Mouse (Mus musculus): ENCODE measurements at regions not wholly inside any gene's neighbourhood (a gene's known extent, or its start where the extent isn't known, plus 50 kb on each side); places are given as distances from the start of the nearest gene placed in this dataset.
"Not testable (repeated sequence)": the region's sequence is repeated elsewhere in the genome, so short reads cannot be mapped to it uniquely, and the experiment has no call there.

DNA sequence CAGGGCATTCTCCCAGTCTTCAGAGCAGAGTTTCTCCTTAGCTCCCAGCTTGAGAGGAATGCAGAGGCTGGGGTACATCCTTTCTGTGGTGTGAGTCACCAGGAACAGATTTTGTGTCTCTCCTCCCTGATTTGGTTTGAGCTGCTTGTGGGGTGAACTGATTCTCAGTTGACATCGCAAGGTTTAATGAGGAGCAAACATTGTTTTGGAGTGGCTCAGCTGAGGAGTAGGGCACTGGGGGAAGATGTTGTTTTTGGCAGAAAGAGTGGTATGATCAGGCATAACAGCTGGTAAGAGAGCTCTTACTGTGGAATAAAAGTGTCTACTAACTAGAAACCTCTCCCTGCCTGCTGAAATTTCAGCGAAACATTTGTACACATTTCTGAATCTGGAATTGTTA is 519.4 kb upstream of the Fam241a start:
- DNase-seq = no peak

DNA sequence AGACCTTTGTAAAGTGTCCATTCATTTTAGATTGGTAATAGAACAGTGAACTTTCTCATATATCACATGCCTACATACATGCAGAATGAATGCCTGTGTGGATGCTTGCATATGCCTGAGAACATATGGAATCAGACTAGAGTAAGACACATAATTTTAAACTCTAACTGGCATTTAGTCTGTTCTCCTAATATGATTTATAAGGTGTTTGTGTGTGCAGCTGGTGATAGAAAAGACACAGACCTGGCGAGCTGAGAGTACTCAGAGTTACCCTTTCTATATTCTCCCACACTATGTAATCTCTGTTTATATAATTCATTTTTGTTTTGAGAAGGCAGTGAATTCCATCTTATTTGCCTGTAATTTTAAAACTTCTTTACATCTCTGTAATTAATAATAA is 517.4 kb upstream of the Fam241a start:
- no peak for DNase-seq

DNA sequence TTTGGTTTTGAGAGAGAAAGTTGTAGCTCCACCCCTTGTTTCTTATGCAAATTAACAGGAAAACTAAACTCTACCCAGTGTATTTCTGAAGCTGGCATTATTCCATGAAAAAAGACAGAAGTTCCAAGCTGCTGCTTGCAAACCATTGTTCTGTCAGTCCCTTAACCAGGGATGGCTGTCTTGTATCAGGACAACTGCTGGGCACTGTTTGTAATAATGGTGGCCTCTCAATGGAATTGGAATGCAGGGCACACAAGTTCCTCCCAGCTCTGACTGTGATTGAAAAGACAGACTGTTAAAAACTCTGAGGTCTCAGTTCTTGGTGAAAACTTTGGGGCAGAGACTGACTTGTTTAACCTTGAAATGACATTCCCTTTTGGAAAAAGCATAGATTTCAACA is 516.0 kb upstream of the Fam241a start:
- DNase-seq = no peak

DNA sequence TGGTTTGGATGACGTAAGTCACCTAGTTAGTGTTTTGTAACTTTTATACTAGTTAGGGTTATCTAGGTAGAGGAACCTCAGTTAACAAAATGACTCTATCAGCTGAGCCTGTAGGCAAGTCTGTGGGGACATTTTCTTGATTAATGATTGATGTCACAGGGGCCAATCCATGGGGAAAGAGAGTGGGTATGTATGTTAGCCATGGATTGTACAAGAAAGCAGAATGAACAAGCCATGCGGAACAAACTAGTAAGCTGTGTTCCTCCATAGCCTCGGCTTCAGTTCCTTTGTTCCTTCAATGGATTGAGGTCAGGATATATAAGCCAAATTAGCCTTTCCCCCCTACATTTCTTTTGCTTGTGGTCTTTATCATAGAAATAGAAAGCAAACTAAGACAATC is 498.7 kb upstream of the Fam241a start:
- no peak for DNase-seq

DNA sequence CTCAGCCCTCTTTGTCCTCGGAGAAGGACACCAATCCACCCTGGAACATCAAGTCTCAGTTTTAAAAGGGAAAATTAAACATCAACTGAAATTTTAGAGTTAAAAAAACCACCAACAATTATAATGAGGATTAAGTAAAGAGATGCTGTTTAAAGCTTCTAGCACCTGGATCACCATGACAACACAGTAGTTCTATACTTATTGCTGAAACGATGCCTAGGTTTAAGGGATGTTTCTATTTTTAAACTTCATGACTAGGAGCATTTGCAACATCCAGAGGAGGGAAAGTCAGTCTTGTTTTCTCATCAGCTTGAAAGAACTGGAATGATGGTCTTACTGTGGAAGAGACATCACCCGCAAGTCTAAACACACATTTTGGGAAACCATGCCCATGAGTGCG is 484.5 kb upstream of the Fam241a start:
- no peak for DNase-seq

DNA sequence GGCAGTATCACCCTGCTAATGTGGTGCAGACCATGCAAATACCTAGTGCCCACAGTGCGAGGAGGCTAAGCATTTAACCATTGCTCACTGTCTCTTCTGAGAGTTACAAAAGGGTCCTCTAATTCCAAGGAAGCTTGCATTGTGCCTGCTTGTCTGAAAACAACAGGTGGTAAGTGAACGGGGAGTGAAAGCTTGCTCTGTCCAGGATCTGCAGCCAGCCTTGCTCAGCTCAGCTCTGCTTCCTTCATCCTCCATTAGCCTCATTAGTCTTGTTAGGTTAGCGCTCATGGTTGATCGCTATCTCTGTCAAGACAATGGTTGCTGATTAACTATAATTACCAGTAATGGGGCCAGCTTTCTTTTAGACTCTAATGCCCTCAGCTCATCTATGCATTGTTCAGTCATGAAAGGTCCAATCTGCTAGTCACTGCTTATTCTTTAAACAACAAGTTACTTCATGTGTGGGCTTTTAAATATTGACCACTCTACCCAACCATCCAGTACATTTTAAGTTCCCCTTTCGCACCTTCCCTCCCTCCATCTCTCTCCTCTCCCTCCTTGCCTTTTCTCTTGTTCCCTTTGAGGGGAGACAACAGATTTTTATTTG is 473.5 kb upstream of the Fam241a start:
- DNase-seq = no peak

DNA sequence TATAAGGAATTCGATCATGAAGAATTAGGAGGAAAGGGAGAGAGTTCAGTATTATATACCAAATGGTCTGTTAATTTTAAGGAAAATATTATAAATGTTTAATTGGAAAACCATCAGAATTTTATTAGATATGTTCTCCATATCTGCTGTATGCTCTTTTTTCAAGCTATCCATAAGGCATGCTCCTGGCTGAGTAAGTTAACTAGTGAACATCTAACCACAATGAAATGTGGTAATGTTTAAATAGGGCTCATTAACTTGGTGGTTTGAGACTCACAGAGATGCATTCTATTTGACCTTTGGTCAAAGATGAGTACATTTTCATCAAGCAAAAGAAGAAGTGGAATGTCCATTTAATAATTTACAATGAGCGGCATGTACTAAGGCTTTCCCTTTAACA is 466.2 kb upstream of the Fam241a start:
- no peak for DNase-seq

DNA sequence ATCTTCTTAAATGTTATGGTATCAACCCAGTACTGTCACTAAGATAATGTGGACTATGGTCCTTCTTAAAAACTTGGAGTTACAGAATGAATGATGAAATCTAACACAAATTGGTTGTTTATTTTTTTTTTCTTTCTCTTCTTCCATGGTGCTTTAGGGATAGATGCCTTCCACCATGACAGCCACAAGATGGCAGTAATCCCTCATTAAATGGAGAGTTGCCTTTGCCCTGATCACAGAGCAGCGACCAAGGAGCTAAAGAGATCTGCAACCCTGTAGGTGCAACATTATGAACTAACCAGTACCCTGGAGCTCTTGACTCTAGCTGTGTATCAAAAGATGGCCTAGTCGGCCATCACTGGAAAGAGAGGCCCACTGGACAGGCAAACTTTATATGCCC is 453.0 kb upstream of the Fam241a start:
- DNase-seq = not testable (repeated sequence)

DNA sequence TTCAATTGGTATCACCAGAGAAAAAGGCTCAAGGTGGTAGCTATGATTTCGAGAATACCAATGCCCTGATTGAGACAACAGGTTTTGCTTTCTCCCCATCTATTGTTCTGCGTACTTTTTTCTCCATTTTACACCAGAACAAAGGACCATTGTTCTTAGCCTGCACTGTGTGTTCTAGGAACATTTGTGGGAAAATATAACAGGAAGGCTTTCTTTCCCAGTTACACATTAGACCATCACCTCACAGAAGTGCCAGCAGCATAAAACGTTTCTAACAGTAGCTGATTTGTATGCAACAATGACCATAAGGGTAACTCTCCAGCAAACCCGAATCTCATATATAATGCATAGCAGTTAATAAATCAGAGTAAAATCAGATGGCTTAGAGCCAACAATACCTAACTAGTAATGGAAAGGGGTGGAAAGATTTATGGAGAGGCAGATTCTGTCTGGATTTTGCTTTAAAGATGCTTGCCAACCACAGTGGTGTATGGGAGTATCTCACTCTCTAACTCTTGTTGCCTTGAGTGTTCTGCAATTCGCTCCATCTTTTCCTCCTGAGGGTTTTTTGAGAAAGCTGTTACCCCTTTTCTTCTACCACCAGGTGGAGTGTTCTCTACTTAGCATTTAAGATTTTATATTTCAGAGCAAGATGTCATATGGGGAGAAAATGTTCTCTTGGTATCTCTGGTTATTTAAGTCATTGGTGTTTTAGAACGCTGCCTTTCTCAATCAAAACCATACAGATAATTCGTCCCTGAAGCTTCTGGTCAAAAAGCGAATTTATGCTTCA is 451.9 kb upstream of the Fam241a start:
- DNase-seq = no peak

DNA sequence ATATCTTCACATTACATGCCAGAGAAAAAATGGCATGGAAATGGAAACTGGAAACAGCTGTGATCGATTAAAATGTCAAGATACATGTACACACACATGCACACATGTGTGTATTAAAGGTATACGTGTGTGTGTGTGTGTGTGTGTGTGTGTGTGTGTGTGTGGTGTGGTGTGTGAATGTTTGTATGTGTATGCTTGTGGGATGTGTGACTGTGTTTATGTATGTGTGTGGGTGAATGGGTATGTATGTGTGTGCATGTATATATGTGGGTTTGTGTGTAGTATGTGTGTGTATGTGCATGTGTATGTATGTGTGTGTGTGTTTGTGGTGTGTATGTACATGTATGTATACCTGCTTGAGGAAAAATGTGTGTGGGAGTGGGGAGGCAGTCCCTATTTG is 441.4 kb upstream of the Fam241a start:
- no peak for DNase-seq

DNA sequence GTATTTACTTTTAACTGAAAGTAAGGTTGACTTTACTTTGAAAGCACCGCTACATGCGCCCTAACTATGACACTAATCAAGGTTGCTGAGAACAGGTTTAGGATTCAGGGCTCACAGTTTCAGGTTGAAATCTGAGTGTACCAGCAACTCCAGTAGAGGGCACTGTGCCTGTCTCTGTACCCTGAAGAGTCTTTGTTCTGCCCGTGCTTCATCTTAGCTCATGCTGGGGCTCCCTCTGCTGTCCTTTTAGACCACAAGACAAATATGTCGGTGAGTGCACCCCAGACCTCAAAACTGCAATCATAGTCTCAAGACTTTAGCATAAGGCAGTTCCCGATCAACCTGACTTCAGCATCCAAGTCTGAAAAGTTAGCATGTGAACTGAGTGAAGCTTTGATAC is 440.9 kb upstream of the Fam241a start:
- peak; percentile 30 to 32 for DNase-seq

DNA sequence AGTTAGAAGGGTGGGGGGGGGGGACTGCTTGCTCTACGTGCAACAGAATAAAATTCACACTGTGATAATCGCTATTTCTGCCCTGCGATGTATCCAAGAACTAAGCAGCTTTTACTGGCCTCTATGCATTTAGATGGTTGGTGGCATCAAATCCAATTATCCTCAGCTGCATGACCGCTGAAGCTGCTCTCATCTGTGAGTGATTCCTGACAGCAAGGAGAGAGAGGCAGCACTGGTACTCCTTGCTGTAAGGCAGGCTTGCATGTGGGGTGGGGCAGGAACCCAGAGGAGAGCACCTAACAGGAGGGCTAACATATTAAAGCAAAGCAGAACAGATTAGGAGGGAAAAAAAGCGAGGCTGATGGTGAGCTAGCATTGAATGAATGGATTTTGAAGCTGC is 431.6 kb upstream of the Fam241a start:
- no peak for DNase-seq

DNA sequence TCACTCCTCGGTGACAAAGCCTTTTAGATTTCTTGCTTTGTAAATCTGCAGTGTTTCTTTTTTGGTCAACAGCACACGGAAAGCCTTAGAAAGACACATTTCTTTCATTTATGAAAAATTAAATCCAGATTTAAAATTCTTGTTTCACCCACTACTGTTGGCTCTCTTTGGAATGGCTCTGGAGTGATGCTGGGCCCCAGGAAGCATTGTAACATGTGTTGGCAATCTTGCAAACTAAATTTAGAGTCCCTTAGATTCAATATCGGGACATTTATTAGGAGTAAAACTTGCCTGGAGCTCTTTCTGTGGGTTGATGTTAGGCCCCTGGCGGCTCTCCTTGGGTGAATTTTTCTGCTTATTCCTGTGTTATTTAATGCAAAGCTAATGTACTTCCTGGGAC is 405.2 kb upstream of the Fam241a start:
- no peak for DNase-seq

DNA sequence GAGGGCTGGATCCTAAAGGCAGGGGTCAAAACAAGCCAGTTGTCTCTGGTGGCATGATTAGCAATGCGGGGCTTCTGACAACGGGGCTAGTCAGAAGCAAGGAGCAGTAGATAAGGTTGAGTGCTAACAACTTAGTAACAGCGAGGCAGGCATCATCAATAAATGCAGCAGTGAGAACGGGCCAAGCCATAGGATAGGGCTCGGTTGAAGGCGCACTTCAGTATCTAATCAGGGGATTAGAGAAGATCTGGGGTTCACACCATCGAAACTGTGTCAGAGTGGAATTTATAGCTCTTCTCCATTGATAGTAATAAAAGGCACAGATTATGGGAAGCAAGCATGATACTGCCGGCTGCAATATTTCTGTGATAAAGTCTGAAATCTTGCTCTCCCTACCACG is 402.0 kb upstream of the Fam241a start:
- no peak for DNase-seq

DNA sequence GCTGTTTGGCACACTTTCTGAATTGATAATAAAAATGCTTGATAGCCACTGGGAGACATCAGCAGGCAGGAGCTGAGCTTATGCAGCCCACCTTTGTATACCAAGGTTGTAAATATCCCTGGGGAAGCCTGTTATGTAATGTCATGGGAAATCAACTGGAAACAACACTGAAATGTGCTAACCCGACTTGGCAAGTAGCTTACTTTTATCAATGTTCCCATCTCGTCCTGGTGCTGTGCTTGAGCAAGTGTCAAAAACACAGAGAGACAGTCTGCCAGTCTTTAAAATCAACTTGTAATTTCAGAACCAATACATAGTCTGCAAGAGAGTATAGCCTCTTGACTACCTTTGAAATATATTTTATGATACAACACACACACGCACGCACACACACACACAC is 391.7 kb upstream of the Fam241a start:
- DNase-seq = no peak

DNA sequence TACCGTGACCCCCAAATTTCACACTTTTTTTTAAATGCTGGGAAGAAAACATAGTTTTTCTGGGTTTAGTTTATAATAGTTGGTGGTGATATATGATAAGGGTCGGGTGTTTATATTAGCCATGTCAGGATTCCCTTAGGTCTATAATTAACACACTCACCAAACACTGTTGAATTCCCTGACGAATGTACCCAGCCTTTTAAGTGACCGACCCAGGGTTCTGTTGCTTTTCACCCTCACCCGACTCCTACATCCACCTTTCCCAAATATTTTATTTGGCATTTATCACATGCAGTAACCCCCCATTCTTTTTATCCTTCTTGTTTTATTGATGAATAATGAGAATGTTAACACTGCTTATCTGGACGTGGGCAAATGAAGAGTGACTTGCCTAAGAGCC is 389.1 kb upstream of the Fam241a start:
- DNase-seq = no peak

DNA sequence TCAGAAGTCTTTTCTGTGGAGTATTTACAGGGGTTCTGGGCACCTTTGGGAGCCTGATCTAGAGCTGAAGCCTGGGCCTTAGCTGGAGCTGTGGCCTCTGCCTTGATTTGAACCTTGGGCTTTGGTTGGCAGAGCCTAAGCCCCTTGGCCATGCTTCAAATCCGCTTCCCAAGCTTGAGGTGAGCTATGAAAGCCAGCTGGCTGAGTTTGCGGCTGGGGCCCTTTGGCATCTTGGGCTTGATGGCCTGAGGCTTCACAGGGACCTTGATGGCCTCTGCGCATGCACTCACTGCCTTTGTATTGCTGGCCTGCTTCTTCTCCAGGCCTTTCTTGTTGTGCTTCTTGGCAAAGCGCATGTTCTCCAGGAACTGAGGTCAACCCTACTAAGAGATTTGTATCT is 384.5 kb upstream of the Fam241a start:
- no peak for DNase-seq

DNA sequence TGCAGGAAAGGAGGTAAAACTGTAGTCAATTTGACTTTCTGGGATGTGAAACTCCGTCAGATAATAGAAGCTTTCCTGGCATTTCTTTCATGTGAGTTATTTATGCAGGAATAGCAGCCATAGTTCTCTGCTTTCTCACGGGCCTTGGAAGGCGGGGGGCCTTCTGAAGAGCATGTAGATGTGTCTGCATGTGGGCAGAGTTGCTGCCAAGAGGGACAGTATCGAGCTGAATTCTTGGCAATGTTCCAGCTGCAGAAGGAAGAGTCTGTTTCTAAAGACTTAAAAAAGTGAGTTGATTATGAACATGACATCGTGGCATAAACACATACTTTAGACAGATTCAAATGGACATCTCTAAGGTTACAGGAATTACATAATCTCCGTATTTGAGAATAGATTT is 374.5 kb upstream of the Fam241a start:
- DNase-seq = no peak

DNA sequence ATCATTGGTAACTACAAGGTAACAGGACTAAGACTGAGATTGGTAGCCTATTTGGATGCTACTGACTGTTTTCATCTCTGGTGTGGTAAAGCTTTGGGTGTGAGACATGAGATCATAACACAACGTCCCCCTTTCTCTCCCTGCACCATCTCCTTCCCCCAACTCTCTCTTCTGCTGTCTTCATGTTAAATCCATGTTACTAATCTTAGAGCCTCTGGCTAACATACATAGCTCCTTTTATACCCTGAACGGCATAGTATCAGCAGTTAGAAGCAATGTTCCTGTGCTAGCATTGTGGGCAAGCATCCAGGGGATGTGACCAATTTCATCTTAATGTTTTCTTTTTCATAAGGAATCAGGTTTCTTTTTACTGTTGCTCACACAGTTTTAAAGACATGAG is 365.1 kb upstream of the Fam241a start:
- no peak for DNase-seq

DNA sequence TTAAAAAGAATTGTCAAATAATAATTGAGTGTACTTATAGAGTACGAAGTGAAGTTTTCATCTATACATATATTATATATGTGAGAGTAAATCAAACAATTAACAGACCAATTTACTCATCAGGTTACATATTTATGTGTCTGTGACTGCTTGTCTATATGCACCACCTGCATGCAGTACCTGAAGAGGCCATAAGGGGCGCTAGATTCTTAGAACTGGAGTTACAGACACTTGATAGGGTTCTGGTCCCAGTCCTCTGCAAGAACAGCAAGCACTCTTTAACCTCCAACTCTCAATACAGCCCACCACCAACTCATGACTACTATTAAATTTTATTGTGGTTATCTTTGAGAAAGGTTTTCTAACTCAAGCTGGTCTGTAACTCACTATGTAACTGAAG is 351.7 kb upstream of the Fam241a start:
- DNase-seq = peak in 1 of 2 experiments; percentile 3

DNA sequence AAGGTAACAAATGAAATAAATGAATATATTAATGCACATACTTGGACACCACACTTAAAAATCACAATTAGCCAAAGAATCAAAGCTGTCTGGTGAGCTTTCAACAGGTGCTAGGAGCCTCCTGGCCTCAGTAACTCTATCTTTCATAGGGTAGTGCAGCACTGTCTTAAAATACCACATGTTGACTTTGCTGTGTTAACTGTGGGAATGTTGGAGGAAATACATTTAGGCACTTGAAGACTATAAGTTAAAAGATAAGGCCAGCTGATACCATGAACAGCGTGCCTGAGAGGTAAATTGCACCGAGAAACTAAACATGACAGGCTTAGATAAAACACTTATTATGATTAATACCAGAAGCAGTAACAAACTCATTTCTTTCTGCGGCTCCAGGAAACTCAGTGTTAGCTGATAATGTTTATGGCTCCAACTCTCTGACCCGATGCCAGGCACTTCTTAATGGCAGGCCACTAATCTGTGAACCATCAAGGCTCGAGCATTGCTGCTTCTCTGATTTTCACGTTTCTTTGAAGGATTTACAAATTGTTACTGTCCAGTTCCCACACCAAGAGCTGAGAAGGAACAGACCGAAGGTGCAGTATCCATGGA is 343.8 kb upstream of the Fam241a start:
- DNase-seq = no peak

DNA sequence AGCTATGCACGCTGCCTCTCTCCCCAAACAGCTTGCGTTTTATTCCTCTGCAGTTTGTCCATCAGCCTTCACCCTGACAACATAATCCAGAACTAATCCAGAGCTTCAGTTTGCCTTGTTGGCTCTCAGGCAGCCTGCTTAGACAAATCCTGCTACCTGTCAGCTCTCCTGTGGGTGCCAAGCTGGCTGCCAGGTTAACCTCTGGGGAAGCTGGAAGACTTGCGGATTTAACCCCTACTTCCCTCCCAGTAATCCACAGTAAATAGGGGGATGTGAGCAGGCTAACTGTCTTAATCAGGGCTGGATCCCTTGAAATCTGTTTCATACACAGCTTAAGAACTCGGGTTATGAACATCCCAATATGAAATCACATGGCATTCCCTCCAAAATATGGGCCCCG is 334.3 kb upstream of the Fam241a start:
- DNase-seq = no peak

DNA sequence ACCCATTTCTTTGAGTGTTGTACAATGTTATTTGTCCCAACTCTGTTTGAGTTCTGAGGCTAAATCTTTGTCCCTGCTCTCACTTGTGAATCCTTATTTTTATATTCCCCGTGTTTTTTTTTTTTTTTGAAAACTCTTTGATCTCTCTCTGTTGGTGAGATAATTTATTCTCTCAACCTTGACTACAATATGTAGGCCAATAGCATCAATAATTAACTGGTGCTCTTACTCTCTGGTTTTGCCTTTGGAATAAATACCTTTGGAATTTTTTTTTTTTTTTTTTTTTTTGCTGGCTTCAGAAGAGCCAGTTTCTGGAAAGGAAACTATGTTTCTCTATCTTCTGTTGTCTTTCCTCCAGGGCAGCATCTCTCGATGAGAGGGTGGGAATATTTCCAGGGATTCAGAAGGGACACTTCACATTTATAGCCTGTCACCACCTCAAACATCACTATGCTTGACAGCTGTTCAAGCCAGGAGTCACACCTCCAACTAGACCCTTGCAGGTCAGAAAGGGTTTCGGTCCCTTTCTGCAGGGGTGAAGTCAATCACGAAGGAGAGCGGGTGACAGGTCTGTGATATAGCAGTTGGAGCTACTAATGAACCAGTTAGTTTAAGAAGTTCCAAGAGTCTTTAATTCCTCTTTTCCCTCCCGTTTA is 330.9 kb upstream of the Fam241a start:
- no peak for DNase-seq

DNA sequence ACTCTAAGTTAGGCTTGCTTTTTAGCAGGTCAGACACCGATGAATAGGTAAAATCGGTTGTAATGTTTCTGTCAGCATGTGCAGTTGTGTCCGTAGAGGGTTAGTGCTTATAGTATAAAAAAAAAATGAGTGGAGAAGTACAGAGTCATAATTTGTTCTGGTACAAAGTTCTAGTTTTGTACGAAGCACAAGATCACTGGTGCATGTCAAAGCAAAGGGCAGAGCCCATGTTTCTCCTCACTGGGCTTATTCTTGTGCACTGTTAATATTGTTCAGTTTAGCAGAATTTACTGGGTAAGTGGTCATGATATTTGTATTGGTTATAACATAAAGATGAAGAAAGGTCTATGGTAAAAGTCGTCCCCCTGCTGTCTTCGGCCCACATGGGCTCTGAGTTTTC is 330.4 kb upstream of the Fam241a start:
- no peak for DNase-seq

Measured in thymus, postnatal 36 days (tissue).